Mouse (Mus musculus) limb, embryonic 13.5 days (tissue): ENCODE results near the gene Ell. TPM values are rescaled to one million over a fixed set of nuclear protein-coding genes. Genes with fewer than 3 reads are reported as not detected.
A peak's percentile ranks its signal among the peaks of the same experiment; 100 is the strongest.

ENCODE experiments used
- ATAC-seq: fragments of 200-750 bp; cut with Nextera tagmentation; 2 replicates; pipeline ENCODE4 v1.8.0; 2017; ENCODE audit warnings: low read depth, moderate number of reproducible peaks, moderate TSS enrichment; ENCODE audit not compliant: low FRiP score
- H3K27ac ChIP-seq: fragments of 300-500 bp; sonication (generic); 2 replicates; pipeline ENCODE4 v1.5.1; 2015; ENCODE audit warnings: inconsistent platforms, mild to moderate bottlenecking, moderate library complexity
- H3K27me3 ChIP-seq: fragments of 300-500 bp; sonication (generic); 2 replicates; pipeline ENCODE4 v1.6.1; 2015; ENCODE audit warnings: mild to moderate bottlenecking, inconsistent platforms
- H3K36me3 ChIP-seq: fragments of 300-500 bp; sonication (generic); 2 replicates; pipeline ENCODE4 v1.6.1; 2015; ENCODE audit warnings: inconsistent platforms, mild to moderate bottlenecking, moderate library complexity
- H3K4me1 ChIP-seq: fragments of 300-500 bp; sonication (generic); 2 replicates; pipeline ENCODE4 v1.6.1; 2015; ENCODE audit warnings: inconsistent platforms
- H3K4me2 ChIP-seq: fragments of 300-500 bp; sonication (generic); replicated peaks from 2 replicates; pipeline ENCODE4 v1.6.1; 2015; ENCODE audit warnings: inconsistent platforms, mild to moderate bottlenecking, moderate library complexity
- H3K4me3 ChIP-seq: fragments of 300-500 bp; sonication (generic); 2 replicates; pipeline ENCODE4 v1.5.1; 2015; ENCODE audit warnings: moderate library complexity, mild to moderate bottlenecking, inconsistent platforms
- H3K9ac ChIP-seq: fragments of 300-500 bp; sonication (generic); 2 replicates; pipeline ENCODE4 v1.6.1; 2015; ENCODE audit warnings: mild to moderate bottlenecking, inconsistent platforms
- H3K9me3 ChIP-seq: fragments of 300-500 bp; sonication (generic); 2 replicates; pipeline ENCODE4 v1.6.1; 2016; ENCODE audit warnings: inconsistent platforms
- WGBS: fragments of 180-500 bp; shearing (Covaris S2); methylation state at CpG from one replicate; pipeline ENCODE4 v1.1.7; 2015; 5-methylcytosine and 5-hydroxymethylcytosine counted together
- polyA plus RNA-seq: library from polyadenylated mRNA; unstranded; fragments of >200 nt; fragmentation: Nextera tagmentation; extraction: Ambion mirVana; gene quantifications from 2 replicates; pipeline ENCODE4 v1.2.1, GENCODE M21; 2015

Gene Ell
- polyA plus RNA-seq, 1 experiment from 2014 or later = 20.9 TPM

GRCm38 (mm10) chr8:70500386-70501301 lies 38.6 kb upstream of the Ell start:
- Histone ChIP-seq H3K27ac (no peak overlapping the region), H3K36me3 (0 out of 2 replicates have a peak, but pooled peaks cover 3% of the 10 kb centered on the region), H3K4me1 (peaks cover 75% of the 10 kb centered on the region), H3K27me3 (peaks cover 62% of the 10 kb centered on the region), H3K9me3 (no peaks in the 10 kb centered on the region), H3K9ac (no peak overlapping the region), H3K4me2 (peak overlapping the region; percentile 50), H3K4me3 (peak overlapping the region; percentile 12; the same call in 1 of the 2 replicates)
- no peak for ATAC-seq
- 12% methylated on average over 39 of the region's 39 CpGs for WGBS

DNA sequence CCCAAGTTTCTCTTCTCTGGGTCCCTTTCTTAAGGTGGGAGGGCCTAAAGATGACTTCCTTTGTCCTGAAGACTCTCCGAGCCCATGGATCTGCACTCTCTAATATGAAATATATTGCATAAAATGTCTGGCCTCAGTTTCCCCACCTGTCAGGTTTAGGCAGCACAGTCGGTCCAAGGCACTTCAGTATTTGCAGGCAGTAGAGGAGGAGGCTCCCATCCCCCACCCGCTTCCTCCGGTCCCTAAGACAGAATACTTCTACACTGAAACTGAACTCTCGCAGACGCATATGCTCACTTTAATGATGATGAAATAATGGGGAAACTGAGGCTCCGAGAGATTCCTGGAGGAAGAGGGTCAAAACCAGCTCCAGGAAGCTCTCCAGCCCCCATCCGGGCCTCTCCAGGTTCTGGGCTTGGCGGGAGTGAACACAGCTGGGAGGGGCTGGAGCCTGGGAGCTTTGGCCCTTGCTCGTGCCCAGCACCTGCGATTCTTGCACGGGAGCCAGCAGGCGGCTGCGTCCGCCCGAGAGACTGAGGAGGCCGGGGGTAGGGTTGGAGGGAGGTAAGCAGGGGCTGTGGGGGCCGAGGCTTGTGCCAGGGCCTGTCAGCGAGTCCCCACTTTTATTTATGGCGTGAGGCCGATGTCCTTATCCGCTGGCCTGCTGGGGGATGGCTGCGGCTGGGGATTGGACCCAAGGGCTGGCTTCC lies 37.3 kb upstream of the Ell start:
- no peaks in the 10 kb centered on the region for H3K9me3 ChIP-seq
- ATAC-seq = no peak
- H3K27ac ChIP-seq = no peak overlapping the region
- peak overlapping the region; percentile 79 for H3K4me2 ChIP-seq
- peak overlapping the region; percentile 57; the same call in 1 of the 2 replicates for H3K9ac ChIP-seq
- WGBS = 14% methylated on average over 23 of the region's 23 CpGs
- peaks cover 49% of the 10 kb centered on the region for H3K27me3 ChIP-seq
- H3K4me3 ChIP-seq = 0 out of 2 replicates have a peak overlapping the region, but pooled peaks have one; percentile 0
- H3K36me3 ChIP-seq = peaks cover 4% of the 10 kb centered on the region
- H3K4me1 ChIP-seq = peaks cover 75% of the 10 kb centered on the region

GRCm38 (mm10) chr8:70502540-70502939 lies 36.7 kb upstream of the Ell start:
- Histone ChIP-seq H3K27me3 (peaks cover 45% of the 10 kb centered on the region), H3K4me1 (peaks cover 76% of the 10 kb centered on the region), H3K36me3 (peaks cover 9% of the 10 kb centered on the region), H3K9ac (peak overlapping the region; percentile 36; the same call in 1 of the 2 replicates), H3K9me3 (no peaks in the 10 kb centered on the region), H3K4me3 (no peak overlapping the region), H3K4me2 (peak overlapping the region; percentile 79), H3K27ac (no peak overlapping the region)
- WGBS = 32% methylated on average over 12 of the region's 12 CpGs
- ATAC-seq = no peak

GRCm38 (mm10) chr8:70503062-70503750 lies 36.1 kb upstream of the Ell start:
- 10% methylated on average over 46 of the region's 46 CpGs for WGBS
- H3K4me2 ChIP-seq = peak overlapping the region; percentile 79
- H3K27me3 ChIP-seq = peaks cover 44% of the 10 kb centered on the region
- peak overlapping the region; percentile 36; the same call in 1 of the 2 replicates for H3K9ac ChIP-seq
- H3K4me1 ChIP-seq = peaks cover 76% of the 10 kb centered on the region
- peak overlapping the region; percentile 61; the same call in 1 of the 2 replicates for H3K27ac ChIP-seq
- H3K4me3 ChIP-seq = no peak overlapping the region
- ATAC-seq = 0 out of 2 replicates have a peak, but pooled peaks have one; percentile 14
- H3K36me3 ChIP-seq = peaks cover 16% of the 10 kb centered on the region
- H3K9me3 ChIP-seq = no peaks in the 10 kb centered on the region

- Histone ChIP-seq H3K27me3 (peaks cover 34% of the 10 kb centered on the region), H3K4me3 (peak overlapping the region; percentile 16), H3K4me1 (peaks cover 78% of the 10 kb centered on the region), H3K27ac (peak overlapping the region; percentile 61), H3K9ac (0 out of 2 replicates have a peak overlapping the region, but pooled peaks have one; percentile 19), H3K36me3 (peaks cover 25% of the 10 kb centered on the region), H3K9me3 (no peaks in the 10 kb centered on the region), H3K4me2 (peak overlapping the region; percentile 79)
- ATAC-seq = no peak
- WGBS = 15% methylated on average over 16 of the region's 16 CpGs
Observed at GRCm38 (mm10) chr8:70504291-70504716, 35.0 kb upstream of the Ell start.

GRCm38 (mm10) chr8:70504851-70505250 lies 34.4 kb upstream of the Ell start:
- Histone ChIP-seq H3K9me3 (no peaks in the 10 kb centered on the region), H3K4me2 (peak overlapping the region; percentile 79), H3K36me3 (peaks cover 25% of the 10 kb centered on the region), H3K4me3 (peak overlapping the region; percentile 73), H3K4me1 (peaks cover 76% of the 10 kb centered on the region), H3K27ac (peak overlapping the region; percentile 61), H3K9ac (no peak overlapping the region), H3K27me3 (peaks cover 30% of the 10 kb centered on the region)
- no peak for ATAC-seq
- WGBS = 63% methylated on average over 3 of the region's 3 CpGs

GRCm38 (mm10) chr8:70505698-70506327 lies 33.4 kb upstream of the Ell start:
- Histone ChIP-seq H3K4me2 (peak overlapping the region; percentile 79), H3K27me3 (peaks cover 21% of the 10 kb centered on the region), H3K9ac (peak overlapping the region; percentile 88), H3K27ac (peak overlapping the region; percentile 93), H3K4me1 (peaks cover 70% of the 10 kb centered on the region), H3K36me3 (peaks cover 25% of the 10 kb centered on the region), H3K9me3 (no peaks in the 10 kb centered on the region), H3K4me3 (peak overlapping the region; percentile 73)
- peak; percentile 22; the same call in 1 of the 2 replicates for ATAC-seq
- 32% methylated on average over 32 of the region's 32 CpGs for WGBS

GRCm38 (mm10) chr8:70506328-70507026 lies 32.8 kb upstream of the Ell start, which contains the start of gene Rex1bd:
Gene Rex1bd, minus strand, starts transcription at chr8:70506752.
- peak; percentile 88 for ATAC-seq
- 2% methylated on average over 40 of the region's 40 CpGs for WGBS
- Histone ChIP-seq H3K36me3 (peaks cover 25% of the 10 kb centered on the region), H3K4me1 (peaks cover 67% of the 10 kb centered on the region), H3K9me3 (no peaks in the 10 kb centered on the region), H3K27ac (peak within 1 kb of the TSS; percentile 93), H3K4me3 (peak within 1 kb of the TSS; percentile 73), H3K27me3 (peaks cover 14% of the 10 kb centered on the region), H3K4me2 (peak within 1 kb of the TSS; percentile 79), H3K9ac (peak within 1 kb of the TSS; percentile 88)

DNA sequence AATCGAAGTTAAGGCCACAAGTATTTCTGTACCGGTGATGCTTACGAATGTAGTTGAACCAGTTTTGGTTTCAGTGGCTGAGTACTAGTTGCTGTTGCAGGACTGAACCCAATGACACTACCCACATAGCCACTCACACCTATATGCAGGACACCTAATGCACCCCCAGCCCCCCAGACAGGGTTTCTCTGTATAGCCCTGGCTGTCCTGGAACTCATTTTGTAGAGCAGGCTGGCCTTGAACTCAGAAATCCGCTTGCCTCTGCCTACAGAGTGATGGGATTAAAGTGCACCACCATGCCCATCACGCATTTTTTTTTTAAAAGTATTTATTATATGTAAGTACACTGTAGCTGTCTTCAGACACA lies 32.2 kb upstream of the Ell start:
- peaks cover 25% of the 10 kb centered on the region for H3K36me3 ChIP-seq

DNA sequence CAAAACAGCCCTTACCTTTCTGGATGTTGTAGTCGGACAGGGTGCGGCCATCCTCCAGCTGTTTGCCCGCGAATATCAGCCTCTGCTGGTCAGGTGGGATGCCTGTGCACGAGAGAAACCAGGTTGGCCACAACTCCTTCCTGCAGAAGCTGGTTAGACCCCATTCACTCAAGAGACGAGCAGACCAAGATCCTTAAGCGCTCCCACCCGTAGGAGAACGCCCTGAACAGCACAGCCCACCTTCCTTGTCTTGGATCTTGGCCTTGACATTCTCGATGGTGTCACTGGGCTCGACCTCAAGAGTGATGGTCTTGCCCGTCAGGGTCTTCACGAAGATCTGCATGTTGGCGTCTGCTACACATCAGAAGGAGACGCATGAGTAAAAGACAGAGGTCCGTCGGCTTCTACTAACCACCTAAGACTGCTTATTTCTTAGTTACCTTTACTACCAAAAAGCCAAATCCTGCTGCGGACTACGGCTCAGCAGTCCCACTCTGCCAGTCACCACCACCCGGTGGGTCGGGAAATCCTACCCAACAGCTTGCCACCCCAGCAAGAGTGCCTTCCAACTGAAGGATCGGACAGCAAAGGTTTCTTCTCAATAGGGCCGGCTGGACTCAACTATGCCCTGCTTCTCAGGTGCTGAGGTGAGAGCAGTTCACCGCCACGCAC lies 29.8 kb upstream of the Ell start:
- H3K4me2 ChIP-seq = peak overlapping the region; percentile 98
- H3K27ac ChIP-seq = peak overlapping the region; percentile 96; the same call in 1 of the 2 replicates
- ATAC-seq = no peak
- WGBS = 11% methylated on average over 25 of the region's 25 CpGs
- H3K4me1 ChIP-seq = peaks cover 47% of the 10 kb centered on the region
- H3K27me3 ChIP-seq = no peaks in the 10 kb centered on the region
- peaks cover 43% of the 10 kb centered on the region for H3K36me3 ChIP-seq
- peak overlapping the region; percentile 99 for H3K9ac ChIP-seq
- H3K4me3 ChIP-seq = peak overlapping the region; percentile 98
- no peaks in the 10 kb centered on the region for H3K9me3 ChIP-seq

More for the DNA sequence above, 32.2 kb upstream of the Ell start:
- Histone ChIP-seq H3K4me3 (peak overlapping the region; percentile 73; the same call in 1 of the 2 replicates), H3K4me1 (peaks cover 66% of the 10 kb centered on the region), H3K9me3 (no peaks in the 10 kb centered on the region), H3K9ac (no peak overlapping the region), H3K27ac (peak overlapping the region; percentile 93), H3K4me2 (peak overlapping the region; percentile 79), H3K27me3 (peaks cover 9% of the 10 kb centered on the region)
- no peak for ATAC-seq
- WGBS = 56% methylated on average over 5 of the region's 5 CpGs
